Mouse (Mus musculus): ENCODE measurements around the gene Carm1.
"Not testable (repeated sequence)": the region's sequence is repeated elsewhere in the genome, so short reads cannot be mapped to it uniquely, and the experiment has no call there.

GRCm38 (mm10) chr9:21542001-21542400 lies 4.7 kb upstream of the Carm1 start:
- not testable (repeated sequence) for TF ChIP-seq CTCF (conservative IDR thresholded peaks at IDR 0.05; ENCODE audit: insufficient read depth, insufficient read length, low read depth, low read length); POLR2A (IDR thresholded peaks at IDR 0.05; ENCODE audit: low read depth, low read length)
